Mouse (Mus musculus): Measurements from ENCODE around the gene Slc6a9. TPM values are rescaled to one million over a fixed set of nuclear protein-coding genes. Genes with fewer than 3 reads are reported as not detected.

The Slc6a9 gene
- polyA plus RNA-seq, 1 experiment from 2014 or later, result 14.3 TPM

- ATAC-seq (ENCODE audit: insufficient number of reproducible peaks, insufficient read depth, low FRiP score, low TSS enrichment), result peak; percentile 53
- Histone ChIP-seq H3K9ac (no peak overlapping the region), H3K27ac (no peak overlapping the region), H3K36me3 (no peaks in the 10 kb centered on the region), H3K4me1 (peaks cover 15% of the 10 kb centered on the region), H3K4me2 (replicated peaks) (no peak overlapping the region; the same call in 1 of the 2 replicates), H3K27me3 (no peaks in the 10 kb centered on the region), H3K9me3 (no peaks in the 10 kb centered on the region), H3K4me3 (no peak overlapping the region)
- 13% methylated on average over 5 of the region's 5 CpGs for WGBS
These were observed 4.2 kb upstream of the Slc6a9 start for GRCm38 (mm10) chr4:117830124-117830551.

- peaks cover 15% of the 10 kb centered on the region for H3K4me1 ChIP-seq
- no peak overlapping the region for H3K4me3 ChIP-seq
- 88% methylated on average over 9 of the region's 9 CpGs for WGBS
- no peak overlapping the region for H3K27ac ChIP-seq
- ATAC-seq (ENCODE audit: insufficient number of reproducible peaks, insufficient read depth, low FRiP score, low TSS enrichment), result no peak
- H3K27me3 ChIP-seq, result no peaks in the 10 kb centered on the region
- no peaks in the 10 kb centered on the region for H3K9me3 ChIP-seq
- no peaks in the 10 kb centered on the region for H3K36me3 ChIP-seq
- H3K4me2 ChIP-seq (replicated peaks), result no peak overlapping the region
- H3K9ac ChIP-seq, result no peak overlapping the region
These were observed 3.5 kb upstream of the Slc6a9 start for GRCm38 (mm10) chr4:117830801-117831200.

GRCm38 (mm10) chr4:117831499-117831898 is 2.8 kb upstream of the Slc6a9 start:
- Histone ChIP-seq H3K27me3 (no peaks in the 10 kb centered on the region), H3K4me3 (no peak overlapping the region), H3K4me2 (replicated peaks) (no peak overlapping the region), H3K9ac (no peak overlapping the region), H3K27ac (no peak overlapping the region), H3K4me1 (peaks cover 15% of the 10 kb centered on the region), H3K9me3 (no peaks in the 10 kb centered on the region), H3K36me3 (no peaks in the 10 kb centered on the region)
- 64% methylated on average over 2 of the region's 2 CpGs for WGBS
- ATAC-seq (ENCODE audit: insufficient number of reproducible peaks, insufficient read depth, low FRiP score, low TSS enrichment), result no peak

GRCm38 (mm10) chr4:117831920-117832691 is 2.2 kb upstream of the Slc6a9 start:
- Histone ChIP-seq H3K27ac (no peak overlapping the region), H3K27me3 (no peaks in the 10 kb centered on the region), H3K4me2 (replicated peaks) (no peak overlapping the region), H3K9ac (no peak overlapping the region), H3K36me3 (no peaks in the 10 kb centered on the region), H3K9me3 (no peaks in the 10 kb centered on the region), H3K4me3 (no peak overlapping the region), H3K4me1 (peaks cover 15% of the 10 kb centered on the region)
- no peak for ATAC-seq (ENCODE audit: insufficient number of reproducible peaks, insufficient read depth, low FRiP score, low TSS enrichment)
- whole genome bisulfite sequencing, result 72% methylated on average over 9 of the region's 9 CpGs

GRCm38 (mm10) chr4:117834845-117835530 is 682 bp downstream of the Slc6a9 start:
- Histone ChIP-seq H3K4me1 (peaks cover 10% of the 10 kb centered on the region), H3K9ac (peak overlapping the region; percentile 76), H3K27ac (peak overlapping the region; percentile 91), H3K4me3 (peak overlapping the region; percentile 70), H3K4me2 (replicated peaks) (peak overlapping the region; percentile 76), H3K27me3 (no peaks in the 10 kb centered on the region), H3K36me3 (no peaks in the 10 kb centered on the region), H3K9me3 (no peaks in the 10 kb centered on the region)
- WGBS, result under 1% methylated on average over 34 of the region's 36 CpGs
- peak; percentile 50 for ATAC-seq (ENCODE audit: insufficient number of reproducible peaks, insufficient read depth, low FRiP score, low TSS enrichment)

GRCm38 (mm10) chr4:117835531-117836111 is 1.3 kb downstream of the Slc6a9 start:
- Histone ChIP-seq H3K9me3 (no peaks in the 10 kb centered on the region), H3K4me3 (peak overlapping the region; percentile 70), H3K36me3 (no peaks in the 10 kb centered on the region), H3K9ac (peak overlapping the region; percentile 76), H3K4me2 (replicated peaks) (peak overlapping the region; percentile 76), H3K27me3 (no peaks in the 10 kb centered on the region), H3K27ac (peak overlapping the region; percentile 91), H3K4me1 (peaks cover 7% of the 10 kb centered on the region)
- WGBS, result under 1% methylated on average over 60 of the region's 60 CpGs
- ATAC-seq (ENCODE audit: insufficient number of reproducible peaks, insufficient read depth, low FRiP score, low TSS enrichment), result 0 out of 2 replicates have a peak, but pooled peaks have one; percentile 10

GRCm38 (mm10) chr4:117836204-117836767 is 2.0 kb downstream of the Slc6a9 start:
- peak; percentile 87 for ATAC-seq (ENCODE audit: insufficient number of reproducible peaks, insufficient read depth, low FRiP score, low TSS enrichment)

GRCm38 (mm10) chr4:117837271-117837670 is 3.0 kb downstream of the Slc6a9 start:
- Histone ChIP-seq H3K36me3 (no peaks in the 10 kb centered on the region), H3K9ac (no peak overlapping the region), H3K27me3 (no peaks in the 10 kb centered on the region), H3K4me1 (peaks cover 7% of the 10 kb centered on the region), H3K27ac (no peak overlapping the region; the same call in 1 of the 2 replicates), H3K4me2 (replicated peaks) (no peak overlapping the region), H3K9me3 (no peaks in the 10 kb centered on the region), H3K4me3 (peak overlapping the region; percentile 70; the same call in 1 of the 2 replicates)
- 74% methylated on average over 4 of the region's 4 CpGs for WGBS
- ATAC-seq (ENCODE audit: insufficient number of reproducible peaks, insufficient read depth, low FRiP score, low TSS enrichment), result no peak

More at GRCm38 (mm10) chr4:117836204-117836767, 2.0 kb downstream of the Slc6a9 start:
- no peaks in the 10 kb centered on the region for H3K27me3 ChIP-seq
- WGBS, result under 1% methylated on average over 47 of the region's 48 CpGs
- H3K9ac ChIP-seq, result peak overlapping the region; percentile 76
- peak overlapping the region; percentile 91 for H3K27ac ChIP-seq
- H3K4me2 ChIP-seq (replicated peaks), result peak overlapping the region; percentile 76
- H3K36me3 ChIP-seq, result no peaks in the 10 kb centered on the region
- H3K4me3 ChIP-seq, result peak overlapping the region; percentile 70
- peaks cover 7% of the 10 kb centered on the region for H3K4me1 ChIP-seq
- no peaks in the 10 kb centered on the region for H3K9me3 ChIP-seq

- Histone ChIP-seq H3K9ac (no peak overlapping the region), H3K27me3 (no peaks in the 10 kb centered on the region), H3K9me3 (no peaks in the 10 kb centered on the region), H3K27ac (no peak overlapping the region), H3K4me1 (peaks cover 5% of the 10 kb centered on the region), H3K4me2 (replicated peaks) (no peak overlapping the region), H3K36me3 (no peaks in the 10 kb centered on the region), H3K4me3 (no peak overlapping the region)
- 71% methylated on average over 6 of the region's 6 CpGs for WGBS
- no peak for ATAC-seq (ENCODE audit: insufficient number of reproducible peaks, insufficient read depth, low FRiP score, low TSS enrichment)
These were observed 5.1 kb downstream of the Slc6a9 start for GRCm38 (mm10) chr4:117839366-117839765.

- Histone ChIP-seq H3K4me3 (no peak overlapping the region), H3K9me3 (no peaks in the 10 kb centered on the region), H3K36me3 (0 out of 2 replicates have a peak, but pooled peaks cover 1% of the 10 kb centered on the region), H3K27ac (no peak overlapping the region), H3K4me2 (replicated peaks) (no peak overlapping the region), H3K27me3 (no peaks in the 10 kb centered on the region), H3K4me1 (no peaks in the 10 kb centered on the region), H3K9ac (no peak overlapping the region)
- ATAC-seq (ENCODE audit: insufficient number of reproducible peaks, insufficient read depth, low FRiP score, low TSS enrichment), result no peak
- WGBS, result 92% methylated on average over 5 of the region's 5 CpGs
These were observed 6.5 kb downstream of the Slc6a9 start for GRCm38 (mm10) chr4:117840821-117841220.

- 80% methylated on average over 3 of the region's 3 CpGs for WGBS
These were observed 7.3 kb downstream of the Slc6a9 start for GRCm38 (mm10) chr4:117841566-117841965.

More at GRCm38 (mm10) chr4:117841566-117841965, 7.3 kb downstream of the Slc6a9 start:
- Histone ChIP-seq H3K9me3 (no peaks in the 10 kb centered on the region), H3K4me2 (replicated peaks) (no peak overlapping the region), H3K9ac (no peak overlapping the region), H3K36me3 (0 out of 2 replicates have a peak, but pooled peaks cover 8% of the 10 kb centered on the region), H3K27ac (no peak overlapping the region), H3K4me1 (no peaks in the 10 kb centered on the region), H3K4me3 (no peak overlapping the region), H3K27me3 (no peaks in the 10 kb centered on the region)
- ATAC-seq (ENCODE audit: insufficient number of reproducible peaks, insufficient read depth, low FRiP score, low TSS enrichment), result no peak

Data from embryonic facial prominence, embryonic 12.5 days (tissue).